Mouse (Mus musculus): ENCODE results near the gene Psmb1.
"Not testable (repeated sequence)": the region's sequence is repeated elsewhere in the genome, so short reads cannot be mapped to it uniquely, and the experiment has no call there.

Gene Psmb1

GRCm38 (mm10) chr17:15461921-15462495 lies 37.5 kb downstream of the Psmb1 start:
- DNase-seq (ENCODE audit: low spot score in 2 of 2): no peak

DNA sequence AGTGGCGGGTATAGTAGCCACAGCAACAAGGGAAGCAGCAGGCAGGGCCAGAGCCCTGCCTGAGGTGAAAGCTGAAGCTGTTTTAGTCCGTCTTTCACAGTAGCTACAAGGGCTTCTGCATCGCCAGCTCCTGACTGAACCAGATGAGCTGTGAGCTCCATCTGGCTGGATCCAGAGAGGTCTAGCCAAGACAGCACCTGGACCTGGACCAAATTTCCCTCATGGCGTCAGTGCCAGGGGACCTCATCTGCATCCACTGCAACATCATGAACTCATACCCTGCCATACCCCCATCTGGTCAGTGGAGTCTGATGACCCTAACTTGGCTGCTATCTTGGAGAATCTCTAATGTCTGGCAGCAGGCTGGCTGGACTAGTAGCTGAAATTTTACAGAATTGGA lies 39.8 kb downstream of the Psmb1 start:
- DNase-seq (ENCODE audit: low spot score in 2 of 2): no peak

- DNase-seq (ENCODE audit: low spot score in 2 of 2): no peak
Measured at GRCm38 (mm10) chr17:15456595-15456994, 43.0 kb downstream of the Psmb1 start.

GRCm38 (mm10) chr17:15455203-15455602 lies 44.3 kb downstream of the Psmb1 start:
- DNase-seq (ENCODE audit: low spot score in 2 of 2): no peak

DNA sequence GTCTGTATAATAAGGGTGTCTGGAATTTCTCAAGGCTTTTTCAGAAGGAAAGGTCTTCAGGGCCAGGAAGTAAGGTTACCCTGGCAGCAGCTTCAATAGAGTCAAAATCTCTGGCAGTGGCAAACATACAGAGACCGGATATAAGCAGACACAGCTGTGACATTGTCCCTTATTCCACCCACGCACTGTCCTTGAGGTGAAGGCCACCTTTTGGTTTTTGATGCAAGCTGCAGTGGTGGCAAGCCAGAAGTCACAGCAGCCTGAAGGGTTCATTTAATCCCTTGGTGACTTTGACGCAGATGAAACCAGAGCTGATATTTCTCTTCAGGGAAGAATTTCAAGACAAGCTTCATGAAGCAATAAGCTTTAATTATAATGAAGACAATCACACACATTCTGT lies 49.9 kb downstream of the Psmb1 start:
- no peak for DNase-seq (ENCODE audit: low spot score in 2 of 2)

DNA sequence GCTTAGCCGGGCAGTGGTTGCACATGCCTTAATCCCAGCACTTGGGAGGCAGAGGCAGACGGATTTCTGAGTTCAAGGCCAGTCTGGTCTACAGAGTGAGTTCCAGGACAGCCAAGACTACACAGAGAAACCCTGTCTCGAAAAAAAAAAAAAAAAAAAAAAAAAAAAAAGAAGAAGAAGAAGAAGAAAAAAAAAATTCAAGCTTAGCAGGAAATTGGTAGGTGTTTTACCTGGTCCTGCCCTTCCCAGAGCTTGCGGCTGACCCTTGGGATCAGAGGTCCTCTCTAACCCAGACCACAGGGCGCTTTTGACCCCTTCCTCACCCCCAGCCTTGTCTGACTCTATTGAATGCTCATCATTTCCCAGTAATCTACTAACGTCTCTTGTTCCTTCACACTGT lies 50.4 kb downstream of the Psmb1 start:
- DNase-seq (ENCODE audit: low spot score in 2 of 2): not testable (repeated sequence)

DNA sequence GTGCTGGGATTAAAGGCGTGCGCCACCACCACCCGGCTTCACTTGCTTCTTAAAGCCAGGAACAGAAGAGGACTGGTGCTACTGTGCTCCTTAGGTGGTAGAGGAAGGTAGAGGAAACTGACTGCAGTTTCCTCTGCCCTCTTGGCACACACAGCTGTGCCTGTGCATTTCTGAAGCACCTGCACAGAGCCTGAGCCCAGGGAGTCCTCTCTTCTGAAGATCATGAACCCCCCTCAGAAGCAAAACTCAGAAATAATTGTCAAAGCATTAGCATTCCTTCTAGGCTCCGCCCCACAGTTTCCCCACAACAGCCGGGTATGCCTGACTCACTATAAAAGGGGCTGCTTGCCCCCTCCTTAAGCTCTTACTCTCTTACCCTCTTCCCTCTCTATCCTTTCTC lies 51.7 kb downstream of the Psmb1 start:
- DNase-seq (ENCODE audit: low spot score in 2 of 2): no peak

DNA sequence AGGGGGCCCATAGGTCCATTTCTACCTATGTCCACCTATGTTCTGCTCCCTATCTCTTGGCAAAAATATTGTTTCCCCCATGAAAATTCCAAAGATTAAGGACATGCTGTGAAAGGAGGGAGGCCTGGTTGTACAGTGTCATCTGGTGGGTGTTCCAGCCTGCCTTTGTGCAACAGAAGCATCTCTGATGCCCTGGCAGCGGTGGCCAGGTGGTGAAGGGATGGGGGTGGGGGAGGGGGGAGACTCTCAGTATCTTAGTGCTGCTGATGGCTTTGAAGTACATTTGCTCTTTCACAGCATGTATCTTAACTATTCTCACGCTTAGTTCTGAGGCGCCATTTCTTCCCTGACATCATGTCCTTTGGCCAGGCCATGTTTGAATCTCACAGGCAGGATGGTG lies 54.1 kb downstream of the Psmb1 start:
- DNase-seq (ENCODE audit: low spot score in 2 of 2): no peak

DNA sequence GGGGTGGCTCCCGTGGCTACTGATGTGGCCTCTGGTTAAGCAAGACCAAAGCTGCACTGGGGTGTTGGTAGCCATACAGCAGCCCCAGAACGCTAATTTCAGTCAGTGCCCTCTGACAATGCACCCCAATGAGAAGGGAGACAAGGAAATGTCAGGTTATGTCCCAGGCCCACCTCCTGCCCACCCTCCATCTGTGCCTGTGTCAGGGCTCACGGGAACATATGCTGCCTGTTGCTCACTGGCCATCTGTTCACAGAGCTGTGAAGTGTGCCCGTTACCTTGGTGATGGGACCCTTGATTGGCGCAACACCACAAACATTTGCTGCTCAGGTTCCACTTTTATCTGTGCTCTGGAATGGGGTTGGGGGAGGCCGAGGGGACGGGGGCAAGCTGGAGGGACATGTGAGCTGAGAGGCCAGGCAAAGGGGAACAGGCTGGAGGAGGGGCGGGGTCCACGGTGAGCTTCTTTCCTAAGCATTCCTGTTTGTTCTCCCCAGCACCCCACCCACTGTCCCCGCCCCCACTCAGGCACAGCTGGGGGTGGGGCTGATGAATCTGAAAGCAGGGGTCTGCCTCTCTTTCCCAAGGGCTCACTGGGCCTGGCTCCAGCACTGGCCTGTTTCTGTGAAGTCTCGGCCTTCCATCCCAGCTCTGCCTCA lies 59.0 kb downstream of the Psmb1 start:
- no peak for DNase-seq (ENCODE audit: low spot score in 2 of 2)

GRCm38 (mm10) chr17:15440067-15440462 lies 59.5 kb downstream of the Psmb1 start:
- no peak for DNase-seq (ENCODE audit: low spot score in 2 of 2)

GRCm38 (mm10) chr17:15434748-15435147 lies 64.8 kb downstream of the Psmb1 start:
- DNase-seq (ENCODE audit: low spot score in 2 of 2): no peak

- DNase-seq (ENCODE audit: low spot score in 2 of 2): no peak
Measured at GRCm38 (mm10) chr17:15432036-15432435, 67.5 kb downstream of the Psmb1 start.

- DNase-seq (ENCODE audit: low spot score in 2 of 2): no peak
Measured at GRCm38 (mm10) chr17:15431551-15431950, 68.0 kb downstream of the Psmb1 start.

GRCm38 (mm10) chr17:15431021-15431514 lies 68.5 kb downstream of the Psmb1 start:
- no peak for DNase-seq (ENCODE audit: low spot score in 2 of 2)

DNA sequence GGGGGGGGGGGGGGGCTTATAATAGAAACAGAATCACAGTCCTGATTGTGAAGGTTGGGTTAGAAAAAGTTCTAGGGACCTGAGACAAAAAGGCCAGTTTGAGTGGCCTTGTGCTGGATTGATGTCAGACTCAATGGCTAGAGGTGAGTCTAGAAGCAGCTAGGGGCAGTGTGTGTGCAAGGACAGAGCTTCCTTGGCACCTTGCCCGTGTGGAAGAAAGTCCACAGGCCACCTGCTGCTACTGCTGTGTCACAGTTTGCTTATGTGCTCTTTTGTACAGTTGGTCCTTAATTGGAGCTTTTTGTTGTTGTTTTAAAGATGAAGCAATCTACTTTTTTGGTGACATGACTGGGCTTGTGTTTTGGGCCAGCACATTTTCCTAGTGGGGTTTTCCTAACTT lies 69.6 kb downstream of the Psmb1 start:
- no peak for DNase-seq (ENCODE audit: low spot score in 2 of 2)

GRCm38 (mm10) chr17:15429451-15429850 lies 70.1 kb downstream of the Psmb1 start:
- no peak for DNase-seq (ENCODE audit: low spot score in 2 of 2)

- no peak for DNase-seq (ENCODE audit: low spot score in 2 of 2)
Measured at GRCm38 (mm10) chr17:15425931-15426330, 73.6 kb downstream of the Psmb1 start.
